In genomic region chr10:68089435-68090196, GRCm38 (mm10) we compare ENCODE assay signal across 8 mouse cellular contexts.
DNase-seq lines count a peak whose midpoint lies in the region; ATAC-seq and TF ChIP-seq lines count a peak whose summit lies in the region.

No protein-coding gene starts in this region.

- TF ChIP-seq POLR2A in cerebellum, adult 2 months (IDR thresholded peaks at IDR 0.05; ENCODE audit: borderline replicate concordance, insufficient read depth, low read length), result no peak
- no peak for TF ChIP-seq POLR2A in testis, adult 2 months (IDR thresholded peaks at IDR 0.05; ENCODE audit: control insufficient read depth, low read depth, low read length)

- no peaks in the 10 kb centered on the region for H3K27me3 ChIP-seq in cerebellum, adult 2 months (ENCODE audit: control insufficient read depth, insufficient read depth, low read length)
- H3K27me3 ChIP-seq in testis, adult 2 months (ENCODE audit: control insufficient read depth, insufficient read depth, low read length), result no peaks in the 10 kb centered on the region
- no peaks in the 10 kb centered on the region for H3K27me3 ChIP-seq in intestine, embryonic 15.5 days (replicated peaks)

- no peak overlapping the region for H3K9ac ChIP-seq in intestine, embryonic 15.5 days

- H3K4me2 ChIP-seq in intestine, embryonic 15.5 days (replicated peaks), result no peak overlapping the region

- no peaks in the 10 kb centered on the region for H3K9me3 ChIP-seq in intestine, embryonic 15.5 days

- peaks cover 7% of the 10 kb centered on the region; the same call in 1 of the 2 replicates for H3K4me1 ChIP-seq in cerebellum, adult 2 months (ENCODE audit: control insufficient read depth, insufficient read depth, low read length)
- H3K4me1 ChIP-seq in testis, adult 2 months (ENCODE audit: control insufficient read depth, insufficient read depth, low read length), result peaks cover 7% of the 10 kb centered on the region
- H3K4me1 ChIP-seq in intestine, embryonic 15.5 days (replicated peaks), result 0 out of 2 replicates have a peak, but pooled peaks cover 5% of the 10 kb centered on the region

- DNase-seq in cerebellum, adult 2 months, result no peak
- DNase-seq in cerebellum, adult 9-10 months, result no peak
- DNase-seq in testis, postnatal 14 days (ENCODE audit: low spot score), result no peak
- peak; percentile 68 for DNase-seq in thymus, postnatal 4 days
- DNase-seq in right cerebral cortex, adult 18-20 months, result no peak
- DNase-seq in urinary bladder, postnatal 10 days (ENCODE audit: low spot score), result no peak

- 54% methylated on average over 15 of the region's 15 CpGs for WGBS in cerebellum, adult 2 months
- 61% methylated on average over 15 of the region's 15 CpGs for WGBS in intestine, embryonic 15.5 days

- no peak overlapping the region for H3K4me3 ChIP-seq in cerebellum, adult 2 months (replicated peaks; ENCODE audit: insufficient read depth, low read depth, low read length)
- H3K4me3 ChIP-seq in testis, adult 2 months (ENCODE audit: control insufficient read depth, low read depth, low read length), result no peak overlapping the region
- H3K4me3 ChIP-seq in intestine, embryonic 15.5 days (replicated peaks), result no peak overlapping the region

- ATAC-seq in intestine, embryonic 15.5 days, result no peak

- TF ChIP-seq CTCF in cerebellum, adult 2 months (IDR thresholded peaks at IDR 0.05; ENCODE audit: borderline replicate concordance, insufficient read depth, low read depth, low read length), result peak; percentile 38; the same call in 1 of the 2 replicates
- peak; percentile 13; the same call in 1 of the 2 replicates for TF ChIP-seq CTCF in testis, adult 2 months (IDR thresholded peaks at IDR 0.05; ENCODE audit: control insufficient read depth, insufficient read depth, insufficient replicate concordance, low read depth, low read length)

- H3K36me3 ChIP-seq in testis, adult 2 months (ENCODE audit: control insufficient read depth, insufficient read depth, low read length), result no peaks in the 10 kb centered on the region
- H3K36me3 ChIP-seq in intestine, embryonic 15.5 days, result peaks cover 3% of the 10 kb centered on the region; the same call in 1 of the 2 replicates

- H3K27ac ChIP-seq in cerebellum, adult 2 months (ENCODE audit: insufficient read depth, low read length), result no peak overlapping the region
- H3K27ac ChIP-seq in testis, adult 2 months (ENCODE audit: control insufficient read depth, insufficient read depth, low read depth, low read length), result peak overlapping the region; percentile 46; the same call in 1 of the 2 replicates
- peak overlapping the region; percentile 46; the same call in 1 of the 2 replicates for H3K27ac ChIP-seq in intestine, embryonic 15.5 days
